Mouse (Mus musculus) midbrain, postnatal 0 days (tissue): ENCODE measurements around the gene Spata22. TPM values are rescaled to one million over a fixed set of nuclear protein-coding genes. Genes with fewer than 3 reads are reported as not detected.
"Not testable (repeated sequence)": the region's sequence is repeated elsewhere in the genome, so short reads cannot be mapped to it uniquely, and the experiment has no call there.

Experiments
- ATAC-seq: fragments of 200-750 bp; cut with Nextera tagmentation; 2 replicates; pipeline ENCODE4 v1.8.0; 2017; ENCODE audit warnings: moderate number of reproducible peaks, mild to moderate bottlenecking, moderate TSS enrichment, moderate library complexity; ENCODE audit not compliant: low FRiP score
- DNase-seq: peaks from one replicate; pipeline ENCODE4 v3.0.0-alpha.2; 2015; ENCODE audit warnings: low spot score
- H3K27ac ChIP-seq: fragments of 300-500 bp; sonication (generic); 2 replicates; pipeline ENCODE4 v1.5.1; 2014; ENCODE audit warnings: low read depth, mild to moderate bottlenecking, low read length, mixed read lengths
- H3K27me3 ChIP-seq: fragments of 300-500 bp; sonication (generic); 2 replicates; pipeline ENCODE4 v1.6.1; 2014; ENCODE audit warnings: low read length, control low read depth, mixed read lengths; ENCODE audit not compliant: insufficient read depth
- H3K36me3 ChIP-seq: fragments of 300-500 bp; sonication (generic); 2 replicates; pipeline ENCODE4 v1.6.1; 2014; ENCODE audit warnings: low read length, control low read depth, mixed read lengths; ENCODE audit not compliant: insufficient read depth
- H3K4me1 ChIP-seq: fragments of 300-500 bp; sonication (generic); 2 replicates; pipeline ENCODE4 v1.6.1; 2014; ENCODE audit warnings: mild to moderate bottlenecking, control low read depth, antibody characterized with exemption, low read length, mixed read lengths; ENCODE audit not compliant: insufficient read depth
- H3K4me2 ChIP-seq: fragments of 300-500 bp; sonication (generic); 2 replicates; pipeline ENCODE4 v1.6.1; 2014; ENCODE audit warnings: low read depth, mild to moderate bottlenecking, low read length, mixed read lengths; ENCODE audit not compliant: poor library complexity, severe bottlenecking
- H3K4me3 ChIP-seq: fragments of 300-500 bp; sonication (generic); 2 replicates; pipeline ENCODE4 v1.5.1; 2014; ENCODE audit warnings: low read depth, mild to moderate bottlenecking, low read length, moderate library complexity
- H3K9ac ChIP-seq: fragments of 300-500 bp; sonication (generic); replicated peaks from 2 replicates; pipeline ENCODE4 v1.6.1; 2014; ENCODE audit warnings: mild to moderate bottlenecking, low read length, moderate library complexity, mixed read lengths; ENCODE audit not compliant: poor library complexity, severe bottlenecking
- H3K9me3 ChIP-seq: fragments of 300-500 bp; sonication (generic); 2 replicates; pipeline ENCODE4 v1.6.1; 2016; ENCODE audit warnings: low read length, control low read depth
- CTCF ChIP-seq: IDR thresholded peaks from 2 replicates; pipeline ENCODE4 v1.5.1; 2016; ENCODE audit warnings: antibody characterized with exemption, mild to moderate bottlenecking
- WGBS: fragments of 180-500 bp; shearing (Covaris S2); extraction: QIAGEN DNeasy Blood & Tissue Kit; methylation state at CpG from one replicate; pipeline ENCODE4 v1.1.7; 2014; 5-methylcytosine and 5-hydroxymethylcytosine counted together
- polyA plus RNA-seq: library from polyadenylated mRNA; unstranded; fragments of >200 nt; fragmentation: Nextera tagmentation; extraction: Ambion mirVana; gene quantifications from 2 replicates; pipeline ENCODE4 v1.2.1, GENCODE M21; 2015
- total RNA-seq: library from RNA; depleted of rRNA; stranded (reverse); fragments of >200 nt; gene quantifications from 2 replicates; pipeline ENCODE4 v1.2.3, GENCODE M21; 2014

Spata22 gene
- total and polyA plus RNA-seq, 2 experiments from 2014 or later: 0.16 TPM; not detected in 1

- 95% methylated on average over 1 of the region's 1 CpGs for WGBS
- Histone ChIP-seq H3K36me3 (no peaks in the 10 kb centered on the region), H3K4me2 (no peak overlapping the region), H3K27me3 (no peaks in the 10 kb centered on the region), H3K9ac (no peak overlapping the region), H3K27ac (no peak overlapping the region), H3K9me3 (no peaks in the 10 kb centered on the region), H3K4me1 (no peaks in the 10 kb centered on the region), H3K4me3 (no peak overlapping the region)
- ATAC-seq (no peak), DNase-seq (no peak)
- no peak for TF ChIP-seq CTCF
Observed at GRCm38 (mm10) chr11:73289621-73290020, 39.9 kb upstream of the Spata22 start.

GRCm38 (mm10) chr11:73303123-73303522, 26.4 kb upstream of the Spata22 start:
- H3K27ac ChIP-seq: no peak overlapping the region
- H3K36me3 ChIP-seq: no peaks in the 10 kb centered on the region
- H3K4me3 ChIP-seq: no peak overlapping the region
- ATAC-seq: no peak
- no peak for TF ChIP-seq CTCF
- WGBS: 15% methylated on average over 2 of the region's 2 CpGs
- no peak for DNase-seq
- no peaks in the 10 kb centered on the region for H3K27me3 ChIP-seq
- H3K4me1 ChIP-seq: no peaks in the 10 kb centered on the region
- no peaks in the 10 kb centered on the region for H3K9me3 ChIP-seq
- H3K4me2 ChIP-seq: no peak overlapping the region
- no peak overlapping the region for H3K9ac ChIP-seq

GRCm38 (mm10) chr11:73315961-73316360, 13.6 kb upstream of the Spata22 start:
- ATAC-seq (no peak), DNase-seq (no peak)
- no peak overlapping the region for H3K9ac ChIP-seq
- H3K4me2 ChIP-seq: no peak overlapping the region
- WGBS: 50% methylated on average over 3 of the region's 3 CpGs
- no peak for TF ChIP-seq CTCF
- H3K4me3 ChIP-seq: no peak overlapping the region
- H3K27me3 ChIP-seq: no peaks in the 10 kb centered on the region
- no peaks in the 10 kb centered on the region for H3K9me3 ChIP-seq
- no peak overlapping the region for H3K27ac ChIP-seq
- H3K4me1 ChIP-seq: no peaks in the 10 kb centered on the region
- no peaks in the 10 kb centered on the region for H3K36me3 ChIP-seq

GRCm38 (mm10) chr11:73318581-73318980, 11.0 kb upstream of the Spata22 start:
- H3K4me3 ChIP-seq, H3K9ac ChIP-seq, DNase-seq, H3K4me2 ChIP-seq, ATAC-seq, H3K36me3 ChIP-seq, H3K27me3 ChIP-seq, H3K27ac ChIP-seq, H3K9me3 ChIP-seq, H3K4me1 ChIP-seq: not testable (repeated sequence)
- 96% methylated on average over 2 of the region's 2 CpGs for WGBS

GRCm38 (mm10) chr11:73321064-73321463, 8.5 kb upstream of the Spata22 start:
- not testable (repeated sequence) for H3K27ac ChIP-seq, ATAC-seq, H3K4me1 ChIP-seq, H3K27me3 ChIP-seq, H3K9ac ChIP-seq, DNase-seq, H3K4me3 ChIP-seq, H3K36me3 ChIP-seq, H3K9me3 ChIP-seq, H3K4me2 ChIP-seq
- 95% methylated on average over 13 of the region's 13 CpGs for WGBS

- no peak overlapping the region for H3K27ac ChIP-seq
- no peak overlapping the region for H3K4me3 ChIP-seq
- no peak for TF ChIP-seq CTCF
- no peaks in the 10 kb centered on the region for H3K9me3 ChIP-seq
- ATAC-seq (no peak), DNase-seq (no peak)
- H3K4me1 ChIP-seq: no peaks in the 10 kb centered on the region
- H3K36me3 ChIP-seq: no peaks in the 10 kb centered on the region
- 73% methylated on average over 9 of the region's 9 CpGs for WGBS
- no peak overlapping the region for H3K9ac ChIP-seq
- no peak overlapping the region for H3K4me2 ChIP-seq
- no peaks in the 10 kb centered on the region for H3K27me3 ChIP-seq
Observed at GRCm38 (mm10) chr11:73323906-73324830, 5.4 kb upstream of the Spata22 start.
